Mouse (Mus musculus): ENCODE data around the gene Pgap2. TPM values are rescaled to one million over a fixed set of nuclear protein-coding genes. Genes with fewer than 3 reads are reported as not detected.

Gene Pgap2
- not detected in 2 replicates for polyA plus RNA-seq (2012; ENCODE audit: insufficient read depth, insufficient read length, low replicate concordance, missing spikeins)

- WGBS, result under 1% methylated on average over 86 of the region's 87 CpGs
- peak within 1 kb of the TSS; percentile 95 for H3K27ac ChIP-seq (ENCODE audit: insufficient read depth, low read depth, low read length)
- peak; percentile 91 for TF ChIP-seq POLR2A (IDR thresholded peaks at IDR 0.05; ENCODE audit: insufficient read depth, low read depth, low read length)
- TF ChIP-seq CTCF (IDR thresholded peaks at IDR 0.05; ENCODE audit: insufficient read depth, low read depth, low read length), result 0 out of 2 replicates have a peak, but pooled peaks have one; percentile 26
- H3K4me3 ChIP-seq (ENCODE audit: insufficient read depth, low read depth, low read length), result peak within 1 kb of the TSS; percentile 93
- H3K4me1 ChIP-seq (ENCODE audit: control insufficient read depth, insufficient read depth, low read length), result no peaks in the 10 kb centered on the region
Observed at GRCm38 (mm10) chr7:102209756-102210721, at the start of gene Pgap2, which contains the start of gene Nup98. Gene Pgap2 (plus strand): TSS chr7:102210208. Gene Nup98 (minus strand): TSS chr7:102210176.

GRCm38 (mm10) chr7:102170300-102170699, 39.7 kb upstream of the Pgap2 start:
- TF ChIP-seq CTCF (IDR thresholded peaks at IDR 0.05; ENCODE audit: insufficient read depth, low read depth, low read length), result no peak
- no peak for TF ChIP-seq POLR2A (IDR thresholded peaks at IDR 0.05; ENCODE audit: insufficient read depth, low read depth, low read length)
- H3K4me3 ChIP-seq (ENCODE audit: insufficient read depth, low read depth, low read length), result no peak overlapping the region
- H3K4me1 ChIP-seq (ENCODE audit: control insufficient read depth, insufficient read depth, low read length), result no peaks in the 10 kb centered on the region
- H3K27ac ChIP-seq (ENCODE audit: insufficient read depth, low read depth, low read length), result no peak overlapping the region

GRCm38 (mm10) chr7:102183849-102184248, 26.2 kb upstream of the Pgap2 start:
- no peak overlapping the region for H3K4me3 ChIP-seq (ENCODE audit: insufficient read depth, low read depth, low read length)
- 83% methylated on average over 3 of the region's 3 CpGs for WGBS
- TF ChIP-seq POLR2A (IDR thresholded peaks at IDR 0.05; ENCODE audit: insufficient read depth, low read depth, low read length), result no peak

GRCm38 (mm10) chr7:102192356-102192755, 17.7 kb upstream of the Pgap2 start:
- no peak overlapping the region for H3K4me3 ChIP-seq (ENCODE audit: insufficient read depth, low read depth, low read length)
- TF ChIP-seq POLR2A (IDR thresholded peaks at IDR 0.05; ENCODE audit: insufficient read depth, low read depth, low read length) (no peak), CTCF (IDR thresholded peaks at IDR 0.05; ENCODE audit: insufficient read depth, low read depth, low read length) (no peak)
- WGBS, result 79% methylated on average over 1 of the region's 1 CpGs
- H3K4me1 ChIP-seq (ENCODE audit: control insufficient read depth, insufficient read depth, low read length), result no peaks in the 10 kb centered on the region
- H3K27ac ChIP-seq (ENCODE audit: insufficient read depth, low read depth, low read length), result no peak overlapping the region

More at GRCm38 (mm10) chr7:102183849-102184248, 26.2 kb upstream of the Pgap2 start:
- H3K27ac ChIP-seq (ENCODE audit: insufficient read depth, low read depth, low read length), result no peak overlapping the region
- no peaks in the 10 kb centered on the region for H3K4me1 ChIP-seq (ENCODE audit: control insufficient read depth, insufficient read depth, low read length)

- no peak overlapping the region for H3K4me3 ChIP-seq (ENCODE audit: insufficient read depth, low read depth, low read length)
- no peak for TF ChIP-seq CTCF (IDR thresholded peaks at IDR 0.05; ENCODE audit: insufficient read depth, low read depth, low read length)
- no peak for TF ChIP-seq POLR2A (IDR thresholded peaks at IDR 0.05; ENCODE audit: insufficient read depth, low read depth, low read length)
- 75% methylated on average over 3 of the region's 3 CpGs for WGBS
- H3K27ac ChIP-seq (ENCODE audit: insufficient read depth, low read depth, low read length), result no peak overlapping the region
- no peaks in the 10 kb centered on the region for H3K4me1 ChIP-seq (ENCODE audit: control insufficient read depth, insufficient read depth, low read length)
Observed at GRCm38 (mm10) chr7:102200576-102200975, 9.4 kb upstream of the Pgap2 start.

GRCm38 (mm10) chr7:102200996-102201785, 8.8 kb upstream of the Pgap2 start:
- H3K4me1 ChIP-seq (ENCODE audit: control insufficient read depth, insufficient read depth, low read length), result no peaks in the 10 kb centered on the region
- H3K4me3 ChIP-seq (ENCODE audit: insufficient read depth, low read depth, low read length), result no peak overlapping the region
- no peak overlapping the region for H3K27ac ChIP-seq (ENCODE audit: insufficient read depth, low read depth, low read length)
- no peak for TF ChIP-seq POLR2A (IDR thresholded peaks at IDR 0.05; ENCODE audit: insufficient read depth, low read depth, low read length)
- no peak for TF ChIP-seq CTCF (IDR thresholded peaks at IDR 0.05; ENCODE audit: insufficient read depth, low read depth, low read length)

- Histone ChIP-seq H3K27ac (ENCODE audit: insufficient read depth, low read depth, low read length) (no peak overlapping the region), H3K4me3 (ENCODE audit: insufficient read depth, low read depth, low read length) (no peak overlapping the region), H3K4me1 (ENCODE audit: control insufficient read depth, insufficient read depth, low read length) (no peaks in the 10 kb centered on the region)
- 87% methylated on average over 3 of the region's 3 CpGs for WGBS
- TF ChIP-seq CTCF (IDR thresholded peaks at IDR 0.05; ENCODE audit: insufficient read depth, low read depth, low read length), result no peak
- TF ChIP-seq POLR2A (IDR thresholded peaks at IDR 0.05; ENCODE audit: insufficient read depth, low read depth, low read length), result no peak
Observed at GRCm38 (mm10) chr7:102204296-102204857, 5.6 kb upstream of the Pgap2 start.

- WGBS, result 83% methylated on average over 1 of the region's 1 CpGs
- no peak overlapping the region for H3K4me3 ChIP-seq (ENCODE audit: insufficient read depth, low read depth, low read length)
- no peak for TF ChIP-seq CTCF (IDR thresholded peaks at IDR 0.05; ENCODE audit: insufficient read depth, low read depth, low read length)
- H3K4me1 ChIP-seq (ENCODE audit: control insufficient read depth, insufficient read depth, low read length), result no peaks in the 10 kb centered on the region
- no peak overlapping the region for H3K27ac ChIP-seq (ENCODE audit: insufficient read depth, low read depth, low read length)
Observed at GRCm38 (mm10) chr7:102205646-102206045, 4.4 kb upstream of the Pgap2 start.
